Mouse (Mus musculus) Patski (cell line): ENCODE results near the gene Fbxo39. TPM values are rescaled to one million over a fixed set of nuclear protein-coding genes. Genes with fewer than 3 reads are reported as not detected.

Experiments
- ATAC-seq: fragments of 100-300 bp; one replicate; pipeline ENCODE4 v1.8.0; 2021
- CTCF ChIA-PET: fragments of 350-600 bp; sonication (Branson Sonifier 250); formaldehyde crosslinking; loops from one replicate; lab custom pipeline; 2022; ENCODE audit warnings: inconsistent platforms; lab: Charles Lee
- POLR2A ChIA-PET: fragments of 350-600 bp; sonication (Branson Sonifier 250); formaldehyde crosslinking; loops from one replicate; lab custom pipeline; 2022; ENCODE audit warnings: antibody characterized with exemption, inconsistent platforms; lab: Charles Lee
- DNase-seq: peaks from one replicate; pipeline ENCODE4 v3.0.0-alpha.2; 2011; ENCODE audit warnings: low read depth, low spot score
- H3K27me3 ChIP-seq: fragments of 371-371 bp; one replicate; pipeline ENCODE4 v1.5.1; 2021
- CTCF ChIP-seq: fragments of 100-300 bp; IDR thresholded peaks from one replicate; pipeline ENCODE4 v1.5.1; 2021
- in situ Hi-C: fragments of 300-500 bp; cut with MboI; formaldehyde crosslinking; loops from 3 replicates; pipeline ENCODE4 v1.11.1; 2018; ENCODE audit warnings: low pct_unique_long_range_greater_than_20kb, mixed read lengths
- polyA plus RNA-seq: library from polyadenylated mRNA; unstranded; gene quantifications from one replicate; pipeline ENCODE4 v1.2.3, GENCODE M21; 2021

Fbxo39 gene
- polyA plus RNA-seq, 1 experiment from 2014 or later: not detected

DNA sequence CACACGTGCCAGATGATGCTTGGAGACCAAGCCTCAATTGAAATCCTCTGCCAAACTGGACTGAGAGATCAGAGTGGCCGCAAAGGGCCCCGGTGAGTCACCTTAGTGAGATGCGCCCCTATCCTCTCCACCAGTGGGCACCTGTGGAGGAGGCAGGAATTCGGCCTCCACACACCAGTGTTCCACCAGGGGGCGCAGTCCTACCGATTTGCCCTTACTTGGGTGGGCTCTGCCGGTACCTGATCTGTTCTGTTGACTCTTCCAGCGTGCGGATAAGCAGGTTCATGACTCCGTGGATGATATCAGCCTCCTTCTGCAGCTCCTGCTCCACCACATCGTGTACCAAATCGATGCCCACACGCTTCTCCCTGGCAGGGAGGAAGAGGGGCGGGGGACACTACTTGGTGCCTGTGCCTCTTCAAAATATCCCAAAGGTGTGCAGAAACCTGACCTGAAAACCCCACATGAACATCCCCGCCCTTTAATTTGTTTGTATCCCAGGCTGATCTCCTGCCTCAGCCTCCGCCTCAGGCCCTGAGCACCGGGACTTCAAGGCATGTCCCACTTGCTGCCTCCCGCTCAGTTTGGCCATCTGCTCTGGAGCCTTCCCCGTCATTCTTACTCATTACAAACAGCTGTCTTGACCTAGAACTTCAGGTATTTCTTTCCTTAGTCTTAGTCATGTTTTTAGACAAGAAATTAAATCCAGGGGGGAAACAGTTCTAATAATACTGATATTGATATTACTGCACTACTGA, 40.9 kb downstream of the Fbxo39 start:
- ATAC-seq (peak; percentile 51), DNase-seq (no peak)
- ChIA-PET CTCF (interaction anchor here (1.0 to 1.3 kb wide), 3 partner anchors 8 to 56 kb away, joined by 3 to 5 read pairs (median 3); no protein-coding TSS in a partner anchor), POLR2A (interaction anchor here (0.7 kb wide), 1 partner anchor 71 kb away, joined by 3 read pairs; no protein-coding TSS in a partner anchor)
- no peaks in the 10 kb centered on the region for H3K27me3 ChIP-seq
- in situ Hi-C loops: loop anchor here (5.0 to 10.0 kb wide), 3 partner anchors 72 to 212 kb away; no protein-coding TSS in a partner anchor
- peak; percentile 96 for TF ChIP-seq CTCF

- in situ Hi-C loops: no loop called here
- TF ChIP-seq CTCF: no peak
- ChIA-PET CTCF (interaction anchor here (0.6 to 1.7 kb wide), 2 partner anchors 68 to 210 kb away, joined by 3 to 5 read pairs; no protein-coding TSS in a partner anchor), POLR2A (interaction anchor here (0.9 kb wide), 1 partner anchor 11 kb away, joined by 3 read pairs; no protein-coding TSS in a partner anchor)
- no peaks in the 10 kb centered on the region for H3K27me3 ChIP-seq
- no peak for DNase-seq
- ATAC-seq: no peak
Observed at GRCm38 (mm10) chr11:72361385-72362346, 47.4 kb downstream of the Fbxo39 start.

DNA sequence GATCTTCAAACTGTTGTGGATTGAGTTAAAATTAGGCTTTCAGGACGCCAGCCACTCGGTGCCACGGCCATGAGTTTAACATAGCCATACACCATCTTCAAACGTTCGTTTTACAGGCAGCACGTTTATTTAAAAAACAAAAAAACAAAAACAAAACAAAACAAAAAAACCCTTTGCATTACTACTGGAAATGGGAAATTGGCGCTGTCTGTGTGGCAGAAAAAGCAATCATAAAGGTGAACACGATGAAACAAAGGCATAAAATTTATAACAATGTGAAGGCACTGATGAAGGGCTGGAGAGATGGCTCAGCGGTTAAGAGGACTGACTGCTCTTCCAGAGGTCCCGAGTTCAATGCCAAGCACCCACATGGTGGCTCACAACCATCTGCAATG, 48.1 kb downstream of the Fbxo39 start, which contains the start of gene Tekt1:
Gene Tekt1 (minus strand): TSS at position 96 of the 395 bp plus-strand sequence.
- ATAC-seq (no peak), DNase-seq (no peak)
- in situ Hi-C loops: no loop called here
- ChIA-PET POLR2A (interaction anchor here (0.9 kb wide), 1 partner anchor 12 kb away, joined by 3 read pairs; no protein-coding TSS in a partner anchor), CTCF (interaction anchor here (0.6 to 1.7 kb wide), 3 partner anchors 7 to 209 kb away, joined by 3 to 5 read pairs (median 3); no protein-coding TSS in a partner anchor)
- no peaks in the 10 kb centered on the region for H3K27me3 ChIP-seq
- TF ChIP-seq CTCF: no peak

DNA sequence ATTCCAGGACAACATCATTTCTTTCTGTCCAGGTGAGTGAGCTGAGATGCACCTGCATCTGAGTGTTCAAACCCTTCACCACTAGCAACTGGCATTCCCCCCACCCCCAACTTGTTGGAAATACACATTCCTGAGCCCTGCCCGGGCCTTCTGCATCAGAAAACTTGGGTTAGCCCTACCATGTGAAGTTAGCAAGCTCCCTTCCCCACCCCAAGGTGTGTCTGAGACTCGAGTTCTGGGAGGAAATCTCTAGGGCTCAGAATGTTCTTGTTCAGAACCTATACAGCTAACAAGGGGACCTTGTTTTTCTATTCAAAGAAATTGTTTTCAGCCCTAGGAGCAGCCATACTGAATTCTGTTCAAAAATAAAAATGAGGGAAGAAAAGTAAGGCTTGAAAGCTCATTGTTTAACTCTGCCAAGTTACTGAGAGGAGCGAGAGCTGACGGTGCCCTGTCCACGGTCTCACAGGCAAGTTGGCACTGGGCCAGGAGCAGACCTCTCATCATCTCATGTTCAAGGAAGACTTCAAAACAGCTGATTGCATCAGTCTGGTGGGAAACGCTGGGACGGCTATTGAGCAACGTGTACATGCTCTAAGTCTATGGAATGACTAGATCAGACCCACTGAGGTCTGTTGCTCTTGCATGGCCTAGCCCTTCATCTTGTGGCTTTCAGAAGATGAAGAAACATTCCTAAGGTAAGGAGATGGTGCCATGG, 49.4 kb downstream of the Fbxo39 start:
- no peaks in the 10 kb centered on the region for H3K27me3 ChIP-seq
- POLR2A ChIA-PET: no interaction called here
- no peak for TF ChIP-seq CTCF
- no peak for ATAC-seq
- in situ Hi-C loops: no loop called here
- DNase-seq: peak; percentile 30
- CTCF ChIA-PET: interaction anchor here (1.0 to 1.3 kb wide), 2 partner anchors 9 to 72 kb away, joined by 3 read pairs; partner anchors contain the start of gene Ggt6

DNA sequence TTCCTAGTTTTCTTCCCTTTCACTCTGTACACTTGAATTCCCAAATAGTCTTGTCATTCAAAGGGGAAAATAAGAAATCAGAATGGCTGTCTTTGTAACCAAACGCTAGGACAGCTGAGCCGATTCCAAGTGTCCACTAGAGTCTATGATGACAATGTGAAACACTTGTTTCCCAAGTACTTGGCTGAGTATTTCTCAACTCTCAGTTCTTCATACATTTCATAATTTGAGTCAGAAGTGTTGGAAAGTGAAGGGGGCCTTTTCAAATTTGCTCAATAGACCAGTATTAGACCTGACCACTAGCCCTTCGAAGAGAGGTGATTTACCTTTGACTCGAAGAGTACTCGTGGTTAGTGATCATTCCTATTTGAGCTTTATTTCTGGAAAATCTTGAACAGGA, 50.3 kb downstream of the Fbxo39 start:
- ChIA-PET POLR2A (no interaction called here), CTCF (interaction anchor here (1.0 kb wide), 1 partner anchor 71 kb away, joined by 3 read pairs; the partner anchor contains the start of gene Ggt6)
- H3K27me3 ChIP-seq: no peaks in the 10 kb centered on the region
- DNase-seq (no peak), ATAC-seq (no peak)
- TF ChIP-seq CTCF: no peak
- in situ Hi-C loops: no loop called here

- ChIA-PET CTCF (no interaction called here), POLR2A (interaction anchor here (0.6 kb wide), 1 partner anchor 8 kb away, joined by 3 read pairs; no protein-coding TSS in a partner anchor)
- no peak for DNase-seq
- TF ChIP-seq CTCF: no peak
- ATAC-seq: no peak
- no peaks in the 10 kb centered on the region for H3K27me3 ChIP-seq
- in situ Hi-C loops: no loop called here
Observed at GRCm38 (mm10) chr11:72366126-72366525, 51.9 kb downstream of the Fbxo39 start.

DNA sequence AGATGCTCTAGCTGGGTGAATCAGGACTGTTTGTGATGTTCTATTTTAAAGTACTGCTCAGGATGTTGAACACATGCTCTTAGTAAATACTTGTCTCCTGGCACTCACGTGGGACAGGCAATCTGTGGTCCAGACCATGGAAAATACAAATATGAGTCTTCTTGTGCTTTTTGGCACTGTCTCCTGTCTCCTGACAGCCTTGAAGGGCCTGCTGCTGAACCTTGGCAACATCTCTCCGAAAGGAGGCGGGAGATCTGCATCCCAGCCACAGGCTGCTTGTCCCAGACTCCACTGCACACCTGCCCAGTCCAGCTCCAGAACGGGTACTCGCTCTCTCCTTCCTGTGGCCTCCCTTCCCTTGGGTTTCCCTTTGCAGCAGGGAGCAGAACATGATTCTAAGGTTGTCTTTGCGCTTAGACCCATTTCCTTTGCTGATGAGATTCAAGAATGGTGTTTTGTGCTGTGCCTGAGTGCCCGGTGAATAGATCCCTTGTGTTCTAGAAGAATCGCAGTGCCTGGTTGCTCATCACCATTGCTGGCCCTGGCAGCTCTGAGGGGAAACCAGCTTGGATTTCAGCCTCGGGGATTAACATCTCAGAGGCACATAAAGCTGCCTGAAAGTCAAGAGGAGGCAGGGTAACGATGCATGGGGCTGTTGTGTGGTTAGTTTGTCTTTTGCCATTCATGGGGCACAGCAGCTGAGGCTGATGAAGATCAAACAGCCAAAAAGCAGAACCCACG, 53.9 kb downstream of the Fbxo39 start:
- ChIA-PET CTCF (interaction anchor here (1.3 to 1.5 kb wide), 2 partner anchors 12 to 147 kb away, joined by 3 read pairs; no protein-coding TSS in a partner anchor), POLR2A (no interaction called here)
- no peak for DNase-seq
- H3K27me3 ChIP-seq: no peaks in the 10 kb centered on the region
- no peak for TF ChIP-seq CTCF
- in situ Hi-C loops: no loop called here
- no peak for ATAC-seq

Other genes with a start within 250 kb of the Fbxo39 start
- 5.0 TPM for gene Pitpnm3, start 178.7 kb upstream of the Fbxo39 start, polyA plus RNA-seq
- gene Gm43951, start 107.6 kb upstream of the Fbxo39 start, polyA plus RNA-seq: 1.5 TPM
- gene 4933427D14Rik, start 107.0 kb upstream of the Fbxo39 start, polyA plus RNA-seq: 16.3 TPM
- gene Txndc17, start 106.9 kb upstream of the Fbxo39 start, polyA plus RNA-seq: 167 TPM
- 24.1 TPM for gene Med31, start 98.9 kb upstream of the Fbxo39 start, polyA plus RNA-seq
- gene Slc13a5, start 47.2 kb upstream of the Fbxo39 start, polyA plus RNA-seq: 0.19 TPM
- gene Xaf1, start 12.8 kb upstream of the Fbxo39 start, polyA plus RNA-seq: 8.6 TPM
- not detected for gene Tekt1, start 48.0 kb downstream of the Fbxo39 start, polyA plus RNA-seq
- gene Smtnl2, start 97.3 kb downstream of the Fbxo39 start, polyA plus RNA-seq: 18.8 TPM
- gene Ggt6, start 121.1 kb downstream of the Fbxo39 start, polyA plus RNA-seq: 0.23 TPM
- gene Mybbp1a, start 126.9 kb downstream of the Fbxo39 start, polyA plus RNA-seq: 184 TPM
- gene Spns2, start 175.5 kb downstream of the Fbxo39 start, polyA plus RNA-seq: 111 TPM
- gene Spns3, start 236.1 kb downstream of the Fbxo39 start, polyA plus RNA-seq: 7.8 TPM